Mouse (Mus musculus): ENCODE measurements around the gene Pcbp1. TPM values are rescaled to one million over a fixed set of nuclear protein-coding genes. Genes with fewer than 3 reads are reported as not detected.
A peak's percentile ranks its signal among the peaks of the same experiment; 100 is the strongest.
"Not testable (repeated sequence)": the region's sequence is repeated elsewhere in the genome, so short reads cannot be mapped to it uniquely, and the experiment has no call there.

Gene Pcbp1
- polyA plus RNA-seq (2015; fragmentation: Nextera tagmentation; extraction: Ambion mirVana) = 327 and 339 TPM in 2 replicates

- H3K4me3 ChIP-seq (replicated peaks) = peak within 1 kb of the TSS; percentile 95
- H3K27ac ChIP-seq = peak within 1 kb of the TSS; percentile 98
- peaks cover 43% of the 10 kb centered on the region for H3K36me3 ChIP-seq
- WGBS (ENCODE audit: insufficient replicate concordance) = under 1% methylated on average over 94 of the region's 120 CpGs
- no peaks in the 10 kb centered on the region for H3K9me3 ChIP-seq (replicated peaks)
- ATAC-seq (ENCODE audit: low read depth) = peak; percentile 71
- peak within 1 kb of the TSS; percentile 84 for H3K4me2 ChIP-seq
- H3K4me1 ChIP-seq (replicated peaks) = peaks cover 35% of the 10 kb centered on the region
- no peaks in the 10 kb centered on the region for H3K27me3 ChIP-seq
- DNase-seq = peak; percentile 90
- H3K9ac ChIP-seq = peak within 1 kb of the TSS; percentile 94
Measured at GRCm38 (mm10) chr6:86526032-86526960, at the start of gene Pcbp1. Gene Pcbp1 (minus strand): TSS chr6:86526321.

- DNase-seq (no peak), ATAC-seq (ENCODE audit: low read depth) (no peak)
- 79% methylated on average over 3 of the region's 3 CpGs for WGBS (ENCODE audit: insufficient replicate concordance)
- Histone ChIP-seq H3K27ac (no peak overlapping the region), H3K36me3 (no peaks in the 10 kb centered on the region), H3K9ac (no peak overlapping the region), H3K4me1 (replicated peaks) (peaks cover 9% of the 10 kb centered on the region), H3K9me3 (replicated peaks) (no peaks in the 10 kb centered on the region), H3K4me3 (replicated peaks) (no peak overlapping the region), H3K4me2 (no peak overlapping the region), H3K27me3 (no peaks in the 10 kb centered on the region)
Measured at GRCm38 (mm10) chr6:86574495-86574894, 48.4 kb upstream of the Pcbp1 start.

- DNase-seq (no peak), ATAC-seq (ENCODE audit: low read depth) (0 out of 2 replicates have a peak, but pooled peaks have one; percentile 2)
- Histone ChIP-seq H3K9ac (no peak overlapping the region), H3K27ac (no peak overlapping the region), H3K4me2 (no peak overlapping the region), H3K9me3 (replicated peaks) (no peaks in the 10 kb centered on the region), H3K36me3 (peaks cover 5% of the 10 kb centered on the region), H3K4me1 (replicated peaks) (peaks cover 16% of the 10 kb centered on the region), H3K27me3 (no peaks in the 10 kb centered on the region), H3K4me3 (replicated peaks) (no peak overlapping the region)
- 15% methylated on average over 9 of the region's 9 CpGs for WGBS (ENCODE audit: insufficient replicate concordance)
Measured at GRCm38 (mm10) chr6:86570830-86571229, 44.7 kb upstream of the Pcbp1 start.

GRCm38 (mm10) chr6:86569461-86569820 lies 43.3 kb upstream of the Pcbp1 start:
- peaks cover 16% of the 10 kb centered on the region for H3K4me1 ChIP-seq (replicated peaks)
- H3K9me3 ChIP-seq (replicated peaks) = no peaks in the 10 kb centered on the region
- H3K4me2 ChIP-seq = no peak overlapping the region
- H3K9ac ChIP-seq = no peak overlapping the region
- DNase-seq (no peak), ATAC-seq (ENCODE audit: low read depth) (no peak)
- no peaks in the 10 kb centered on the region for H3K27me3 ChIP-seq
- no peak overlapping the region for H3K27ac ChIP-seq
- peaks cover 19% of the 10 kb centered on the region for H3K36me3 ChIP-seq
- no peak overlapping the region for H3K4me3 ChIP-seq (replicated peaks)
- WGBS (ENCODE audit: insufficient replicate concordance) = 72% methylated on average over 3 of the region's 3 CpGs

- 53% methylated on average over 3 of the region's 3 CpGs for WGBS (ENCODE audit: insufficient replicate concordance)
- no peaks in the 10 kb centered on the region for H3K9me3 ChIP-seq (replicated peaks)
- no peak overlapping the region for H3K27ac ChIP-seq
- ATAC-seq (ENCODE audit: low read depth) (no peak), DNase-seq (no peak)
- no peak overlapping the region for H3K4me2 ChIP-seq
- peaks cover 16% of the 10 kb centered on the region for H3K4me1 ChIP-seq (replicated peaks)
- peaks cover 22% of the 10 kb centered on the region for H3K36me3 ChIP-seq
- H3K27me3 ChIP-seq = no peaks in the 10 kb centered on the region
- no peak overlapping the region for H3K9ac ChIP-seq
- no peak overlapping the region for H3K4me3 ChIP-seq (replicated peaks)
Measured at GRCm38 (mm10) chr6:86568816-86569460, 42.8 kb upstream of the Pcbp1 start.

GRCm38 (mm10) chr6:86565782-86566181 lies 39.7 kb upstream of the Pcbp1 start:
- Histone ChIP-seq H3K9ac (no peak overlapping the region), H3K4me3 (replicated peaks) (no peak overlapping the region), H3K36me3 (peaks cover 43% of the 10 kb centered on the region), H3K27me3 (no peaks in the 10 kb centered on the region), H3K4me1 (replicated peaks) (peaks cover 12% of the 10 kb centered on the region), H3K9me3 (replicated peaks) (no peaks in the 10 kb centered on the region), H3K27ac (no peak overlapping the region), H3K4me2 (no peak overlapping the region)
- no peak for ATAC-seq (ENCODE audit: low read depth)
- 82% methylated on average over 2 of the region's 2 CpGs for WGBS (ENCODE audit: insufficient replicate concordance)
- no peak for DNase-seq

- H3K4me1 ChIP-seq (replicated peaks); H3K9me3 ChIP-seq (replicated peaks); H3K27ac ChIP-seq; ATAC-seq (ENCODE audit: low read depth); H3K4me2 ChIP-seq; H3K4me3 ChIP-seq (replicated peaks); DNase-seq; H3K9ac ChIP-seq; H3K27me3 ChIP-seq: not testable (repeated sequence)
- WGBS (ENCODE audit: insufficient replicate concordance) = 48% methylated on average over 1 of the region's 1 CpGs
- peaks cover 51% of the 10 kb centered on the region for H3K36me3 ChIP-seq
Measured at GRCm38 (mm10) chr6:86557182-86557581, 31.1 kb upstream of the Pcbp1 start.

- H3K9me3 ChIP-seq (replicated peaks) = 0 out of 2 replicates have a peak, but pooled peaks cover 3% of the 10 kb centered on the region
- no peak overlapping the region for H3K4me3 ChIP-seq (replicated peaks)
- ATAC-seq (ENCODE audit: low read depth) (no peak), DNase-seq (no peak)
- peaks cover 53% of the 10 kb centered on the region for H3K36me3 ChIP-seq
- 80% methylated on average over 3 of the region's 3 CpGs for WGBS (ENCODE audit: insufficient replicate concordance)
- no peak overlapping the region for H3K4me2 ChIP-seq
- no peak overlapping the region for H3K27ac ChIP-seq
- H3K9ac ChIP-seq = no peak overlapping the region
- H3K27me3 ChIP-seq = no peaks in the 10 kb centered on the region
- no peaks in the 10 kb centered on the region for H3K4me1 ChIP-seq (replicated peaks)
Measured at GRCm38 (mm10) chr6:86556345-86557058, 30.4 kb upstream of the Pcbp1 start.

GRCm38 (mm10) chr6:86550587-86550986 lies 24.5 kb upstream of the Pcbp1 start:
- Histone ChIP-seq H3K27ac (no peak overlapping the region), H3K4me1 (replicated peaks) (peaks cover 24% of the 10 kb centered on the region), H3K4me3 (replicated peaks) (no peak overlapping the region), H3K27me3 (no peaks in the 10 kb centered on the region), H3K9ac (no peak overlapping the region), H3K36me3 (peaks cover 47% of the 10 kb centered on the region), H3K4me2 (no peak overlapping the region), H3K9me3 (replicated peaks) (no peaks in the 10 kb centered on the region)
- no peak for ATAC-seq (ENCODE audit: low read depth)
- 84% methylated on average over 1 of the region's 1 CpGs for WGBS (ENCODE audit: insufficient replicate concordance)
- no peak for DNase-seq

- peak overlapping the region; percentile 29 for H3K4me3 ChIP-seq (replicated peaks)
- peak; percentile 98 for ATAC-seq (ENCODE audit: low read depth)
- no peaks in the 10 kb centered on the region for H3K27me3 ChIP-seq
- peak overlapping the region; percentile 67 for H3K9ac ChIP-seq
- H3K36me3 ChIP-seq = peaks cover 47% of the 10 kb centered on the region
- no peaks in the 10 kb centered on the region for H3K9me3 ChIP-seq (replicated peaks)
- DNase-seq = peak; percentile 56
- WGBS (ENCODE audit: insufficient replicate concordance) = 40% methylated on average over 8 of the region's 8 CpGs
- peak overlapping the region; percentile 90 for H3K27ac ChIP-seq
- H3K4me1 ChIP-seq (replicated peaks) = peaks cover 24% of the 10 kb centered on the region
- peak overlapping the region; percentile 55 for H3K4me2 ChIP-seq
Measured at GRCm38 (mm10) chr6:86547880-86548367, 21.8 kb upstream of the Pcbp1 start.

GRCm38 (mm10) chr6:86547228-86547755 lies 21.2 kb upstream of the Pcbp1 start:
- Histone ChIP-seq H3K27me3 (no peaks in the 10 kb centered on the region), H3K9ac (peak overlapping the region; percentile 67), H3K4me3 (replicated peaks) (peak overlapping the region; percentile 29; the same call in 1 of the 2 replicates), H3K27ac (peak overlapping the region; percentile 90), H3K9me3 (replicated peaks) (no peaks in the 10 kb centered on the region), H3K4me2 (peak overlapping the region; percentile 55), H3K36me3 (peaks cover 51% of the 10 kb centered on the region), H3K4me1 (replicated peaks) (peaks cover 24% of the 10 kb centered on the region)
- DNase-seq (no peak), ATAC-seq (ENCODE audit: low read depth) (no peak)
- WGBS (ENCODE audit: insufficient replicate concordance) = 86% methylated on average over 1 of the region's 1 CpGs

All from liver, embryonic 13.5 days (tissue).